Mouse (Mus musculus) kidney, adult 8-10 months (tissue): ENCODE measurements around the gene Il10rb.

Experiments used
- DNase-seq, 2 experiments: peaks; one replicate each; pipeline ENCODE4 v3.0.0; 2022

Gene Il10rb

GRCm38 (mm10) chr16:91405640-91406584 lies at the start of gene Il10rb:
Il10rb (plus strand) TSS chr16:91406164.
- DNase-seq: peak; percentile 75 to 83

GRCm38 (mm10) chr16:91356760-91357525 lies 49.0 kb upstream of the Il10rb start:
- no peak for DNase-seq

- no peak for DNase-seq
These were observed 48.5 kb upstream of the Il10rb start for GRCm38 (mm10) chr16:91357526-91357900.

- DNase-seq: peak in 1 of 2 experiments; percentile 37
These were observed 47.4 kb upstream of the Il10rb start for GRCm38 (mm10) chr16:91358555-91358954.

- no peak for DNase-seq
These were observed 46.4 kb upstream of the Il10rb start for GRCm38 (mm10) chr16:91359531-91359930.

- no peak for DNase-seq
These were observed 45.8 kb upstream of the Il10rb start for GRCm38 (mm10) chr16:91360162-91360561.

- DNase-seq: no peak
These were observed 44.0 kb upstream of the Il10rb start for GRCm38 (mm10) chr16:91362006-91362405.

DNA sequence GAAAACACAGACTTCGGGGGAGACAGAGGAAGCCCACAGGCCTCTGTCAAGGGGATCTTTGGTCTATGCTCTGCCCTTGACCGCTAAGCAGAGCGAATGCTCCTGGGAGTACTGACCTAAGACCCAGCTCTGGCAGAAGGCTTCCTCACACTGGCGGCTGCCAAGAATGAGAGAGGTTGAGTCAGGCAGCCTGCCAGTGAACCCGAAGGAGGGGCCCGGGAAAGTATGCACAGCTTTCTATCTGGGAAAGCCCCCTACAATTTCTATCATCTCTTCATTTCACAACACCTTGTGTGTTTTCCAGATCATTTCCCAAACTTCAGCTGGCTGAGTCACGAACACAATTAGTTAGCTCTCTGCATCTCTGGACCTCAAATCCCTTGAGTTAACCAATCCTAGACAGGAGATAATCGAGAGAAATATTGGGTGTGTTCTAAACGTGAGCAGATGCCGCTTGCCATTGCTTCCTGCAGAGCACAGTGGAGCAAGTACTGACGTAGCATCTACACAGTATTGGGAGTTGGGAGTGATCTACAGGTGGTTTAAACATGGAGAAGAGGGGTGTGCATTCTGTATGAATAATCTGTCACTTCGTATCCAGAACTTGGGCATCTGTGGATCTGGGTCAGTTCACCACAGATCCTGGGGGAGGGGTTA lies 43.2 kb upstream of the Il10rb start:
- DNase-seq: peak; percentile 67 to 71

DNA sequence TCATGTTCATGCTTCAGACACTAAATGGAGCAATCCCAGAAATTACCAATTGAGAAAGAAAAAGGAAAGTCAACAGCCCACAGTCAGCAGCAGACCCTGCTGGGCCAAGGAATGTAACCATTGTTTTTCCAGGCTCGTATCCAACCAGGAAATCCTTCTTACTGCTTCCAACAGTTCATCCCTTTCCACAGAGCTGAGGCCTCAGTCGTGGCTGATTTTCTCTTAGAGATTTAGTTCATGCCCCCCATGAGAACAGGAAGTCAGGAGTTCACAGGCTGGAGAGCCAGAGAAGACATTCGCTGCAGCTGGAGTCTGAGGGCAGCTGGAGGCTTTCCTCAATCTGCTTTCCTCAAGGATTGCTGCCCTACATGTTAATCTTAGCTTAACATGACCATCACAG lies 42.5 kb upstream of the Il10rb start:
- peak; percentile 61 to 83 for DNase-seq

DNA sequence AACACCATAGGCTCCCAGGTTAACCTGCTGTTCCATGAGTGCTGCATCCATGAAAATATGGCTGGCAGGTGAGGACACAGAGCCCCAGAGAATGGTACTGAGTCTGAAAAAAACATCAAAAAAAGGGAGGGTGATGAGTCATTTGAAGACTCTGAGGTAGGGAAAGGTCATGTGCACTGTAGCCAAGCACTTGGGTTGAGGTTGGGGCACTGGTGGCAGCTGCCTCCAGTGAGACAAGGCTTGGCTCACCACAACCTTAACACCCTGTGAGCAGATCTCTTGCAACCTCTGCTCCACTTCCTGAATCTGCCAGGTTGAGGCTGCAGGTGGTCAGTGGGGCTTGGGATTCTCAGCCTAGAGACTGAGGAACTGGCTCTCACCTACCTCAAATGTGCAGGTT lies 39.4 kb upstream of the Il10rb start:
- DNase-seq: no peak

DNA sequence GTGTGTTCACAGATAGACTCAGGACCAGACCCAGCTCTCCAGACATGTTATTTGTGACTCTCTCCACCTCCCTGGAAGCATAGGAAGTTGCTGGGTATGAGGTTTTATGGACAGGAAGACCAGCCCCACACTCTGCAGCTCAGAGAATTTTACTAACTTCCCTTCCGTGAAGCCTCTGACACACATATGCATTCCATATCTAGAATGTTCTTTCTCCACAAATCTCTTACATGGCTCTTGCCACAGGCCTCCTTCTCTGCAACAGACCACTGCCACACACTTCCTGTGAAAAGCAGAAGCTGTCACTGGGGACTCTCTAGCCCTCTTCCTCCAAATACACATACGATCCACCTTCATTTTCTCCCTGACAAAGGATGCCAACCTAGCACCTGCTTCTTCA lies 38.9 kb upstream of the Il10rb start:
- no peak for DNase-seq

- peak; percentile 77 to 82 for DNase-seq
These were observed 33.1 kb upstream of the Il10rb start, which contains the start of gene Ifnar2 for GRCm38 (mm10) chr16:91372577-91373472. Ifnar2 (plus strand) TSS chr16:91372783.

- DNase-seq: no peak
These were observed 32.3 kb upstream of the Il10rb start for GRCm38 (mm10) chr16:91373473-91374252.

DNA sequence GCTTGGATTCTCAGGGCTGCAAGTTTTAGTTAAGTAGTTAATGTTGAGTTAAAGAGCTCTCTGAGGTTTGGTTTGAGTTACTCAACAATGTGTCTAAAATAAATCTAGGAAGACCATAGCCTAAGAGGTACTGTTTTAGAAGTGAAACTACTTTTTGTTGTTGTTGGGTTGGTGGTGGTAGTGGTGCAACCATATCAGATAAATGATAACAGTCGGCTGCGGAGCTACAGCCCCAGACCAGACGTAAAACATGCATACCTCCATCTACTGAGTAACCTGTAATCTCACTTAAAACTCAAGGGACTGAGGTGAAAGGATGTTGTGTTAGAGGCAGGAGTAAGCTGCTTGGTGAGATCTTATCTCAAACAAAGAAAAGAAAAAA lies 31.7 kb upstream of the Il10rb start:
- no peak for DNase-seq

GRCm38 (mm10) chr16:91376701-91377100 lies 29.3 kb upstream of the Il10rb start:
- no peak for DNase-seq

DNA sequence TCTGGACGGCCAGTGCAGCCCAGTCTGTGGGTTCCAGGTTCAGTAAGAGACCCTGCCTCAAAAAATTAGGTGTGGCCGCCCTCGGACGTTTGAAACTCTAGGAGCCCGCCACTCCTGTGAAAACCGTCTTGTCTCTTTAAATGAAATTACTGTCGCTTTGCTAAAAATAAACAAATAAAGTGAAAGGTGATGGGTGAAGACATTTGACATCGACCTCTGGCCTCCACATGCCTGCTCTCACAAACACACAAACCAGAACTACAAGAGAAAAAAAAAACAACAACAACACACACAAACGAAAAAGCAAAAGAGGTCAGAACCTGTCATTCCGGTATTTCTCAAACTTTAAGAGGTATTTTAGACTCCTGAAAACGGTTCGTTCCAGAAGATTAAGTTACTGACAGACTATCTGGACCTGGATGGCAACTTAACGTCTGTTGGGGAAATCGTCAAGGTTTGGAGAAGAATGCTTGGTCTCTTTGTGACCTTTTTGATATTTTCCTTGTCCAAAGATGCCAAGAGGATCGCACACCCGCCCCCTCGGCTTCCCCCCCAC lies 27.5 kb upstream of the Il10rb start:
- no peak for DNase-seq

DNA sequence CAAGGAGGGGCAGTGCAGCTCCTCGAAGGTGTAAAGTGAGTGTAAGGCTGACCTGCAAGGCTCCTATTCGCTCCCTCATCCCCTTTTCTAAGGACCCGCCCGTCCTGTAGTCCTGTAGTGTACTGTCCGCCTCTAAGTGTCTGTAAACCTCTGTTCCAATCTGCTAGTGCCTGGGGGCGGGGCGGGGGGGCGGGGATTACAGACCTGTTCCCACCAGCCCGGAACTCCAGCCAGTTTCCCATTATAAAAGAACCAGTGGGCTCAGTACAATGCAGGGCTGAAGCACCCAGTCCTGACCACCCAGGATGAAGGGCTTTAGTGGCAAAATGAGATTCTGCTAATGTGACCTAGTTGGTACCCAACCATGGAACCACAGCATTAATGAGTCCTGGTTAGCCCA lies 27.0 kb upstream of the Il10rb start:
- DNase-seq: no peak

- no peak for DNase-seq
These were observed 26.6 kb upstream of the Il10rb start for GRCm38 (mm10) chr16:91379412-91379811.

DNA sequence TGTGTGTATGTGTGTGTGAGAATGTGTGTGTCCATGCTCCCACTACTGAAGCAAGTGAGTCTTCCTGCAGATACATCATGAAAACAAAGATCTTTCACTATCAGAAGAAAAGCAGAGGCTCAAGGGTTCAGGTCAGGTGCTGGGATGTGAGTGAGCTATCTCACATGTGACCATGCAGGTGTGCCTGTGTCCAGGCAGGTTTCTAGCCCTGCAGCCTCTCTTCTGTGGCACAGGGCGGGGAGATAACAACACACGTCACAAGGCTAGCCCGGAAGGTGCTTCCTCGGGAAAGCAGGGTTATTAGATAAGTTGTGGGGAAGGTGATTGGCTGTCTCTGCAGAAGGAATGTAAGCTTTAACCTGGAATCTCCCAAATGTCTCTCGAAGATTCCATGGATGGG lies 25.8 kb upstream of the Il10rb start:
- no peak for DNase-seq

- no peak for DNase-seq
These were observed 24.4 kb upstream of the Il10rb start for GRCm38 (mm10) chr16:91381606-91382005.

GRCm38 (mm10) chr16:91382261-91382790 lies 23.6 kb upstream of the Il10rb start:
- DNase-seq: no peak
